Mouse (Mus musculus) left cerebral cortex, adult 11 months (tissue): ENCODE measurements around the gene Unc13a.

Experiments used
- DNase-seq: peaks from one replicate; pipeline ENCODE4 v3.0.0; 2022; ENCODE audit warnings: low spot score

Gene Unc13a

GRCm38 (mm10) chr8:71686143-71686734 is 14.7 kb upstream of the Unc13a start:
- DNase-seq, result no peak

- no peak for DNase-seq
These were observed 14.0 kb upstream of the Unc13a start for GRCm38 (mm10) chr8:71685573-71685972.

- no peak for DNase-seq
These were observed 13.1 kb upstream of the Unc13a start for GRCm38 (mm10) chr8:71684701-71685100.

- no peak for DNase-seq
These were observed 11.3 kb upstream of the Unc13a start for GRCm38 (mm10) chr8:71682832-71683231.

- DNase-seq, result no peak
These were observed 9.9 kb upstream of the Unc13a start for GRCm38 (mm10) chr8:71681369-71681915.

GRCm38 (mm10) chr8:71680471-71680870 is 8.9 kb upstream of the Unc13a start:
- DNase-seq, result no peak

GRCm38 (mm10) chr8:71679550-71680168 is 8.1 kb upstream of the Unc13a start:
- no peak for DNase-seq

- no peak for DNase-seq
These were observed 7.6 kb upstream of the Unc13a start for GRCm38 (mm10) chr8:71679116-71679515.

- no peak for DNase-seq
These were observed 6.7 kb upstream of the Unc13a start for GRCm38 (mm10) chr8:71678216-71678615.

GRCm38 (mm10) chr8:71677555-71677954 is 6.0 kb upstream of the Unc13a start:
- DNase-seq, result no peak

- no peak for DNase-seq
These were observed 5.2 kb upstream of the Unc13a start for GRCm38 (mm10) chr8:71676803-71677202.

- no peak for DNase-seq
These were observed 4.6 kb upstream of the Unc13a start, which contains the start of gene Jak3 for GRCm38 (mm10) chr8:71676020-71676741. Gene Jak3 (plus strand): TSS chr8:71676296.

- no peak for DNase-seq
These were observed 4.0 kb upstream of the Unc13a start for GRCm38 (mm10) chr8:71675456-71676019.

GRCm38 (mm10) chr8:71674071-71674470 is 2.5 kb upstream of the Unc13a start:
- no peak for DNase-seq

GRCm38 (mm10) chr8:71672168-71672735 is 695 bp upstream of the Unc13a start:
- no peak for DNase-seq

GRCm38 (mm10) chr8:71670621-71671548 is 672 bp downstream of the Unc13a start:
- DNase-seq, result no peak

- no peak for DNase-seq
These were observed 1.4 kb downstream of the Unc13a start for GRCm38 (mm10) chr8:71670198-71670597.

GRCm38 (mm10) chr8:71668220-71668975 is 3.2 kb downstream of the Unc13a start:
- no peak for DNase-seq

GRCm38 (mm10) chr8:71667256-71667655 is 4.3 kb downstream of the Unc13a start:
- no peak for DNase-seq

- no peak for DNase-seq
These were observed 4.7 kb downstream of the Unc13a start for GRCm38 (mm10) chr8:71666855-71667254.
